Mouse (Mus musculus): ENCODE results near the gene Cryl1. TPM values are rescaled to one million over a fixed set of nuclear protein-coding genes. Genes with fewer than 3 reads are reported as not detected.

Cryl1 gene
- polyA plus RNA-seq, 1 experiment from 2014 or later, result 61.9 TPM

Other genes starting within 250 kb of the Cryl1 start
- gene Ift88, start 25.5 kb upstream of the Cryl1 start, polyA plus RNA-seq (2014; fragmentation: Nextera tagmentation; extraction: Ambion mirVana), result 13.0 and 17.1 TPM in 2 replicates
- gene Il17d, start 126.2 kb upstream of the Cryl1 start, polyA plus RNA-seq (2014; fragmentation: Nextera tagmentation; extraction: Ambion mirVana), result 4.7 and 5.4 TPM in 2 replicates
- gene Eef1akmt1, start 173.1 kb upstream of the Cryl1 start, polyA plus RNA-seq (2014; fragmentation: Nextera tagmentation; extraction: Ambion mirVana), result 106 and 111 TPM in 2 replicates

Data from intestine, embryonic 14.5 days (tissue).